Mouse (Mus musculus) liver, embryonic 13.5 days (tissue): ENCODE results near the gene Gm973. TPM values are rescaled to one million over a fixed set of nuclear protein-coding genes. Genes with fewer than 3 reads are reported as not detected.

Experiments used
- ATAC-seq: fragments of 200-750 bp; cut with Nextera tagmentation; 2 replicates; pipeline ENCODE4 v1.8.0; 2017; ENCODE audit warnings: low read depth, mild to moderate bottlenecking, moderate number of reproducible peaks, moderate library complexity
- DNase-seq: peaks from one replicate; pipeline ENCODE4 v3.0.0; 2022
- H3K27ac ChIP-seq: fragments of 300-500 bp; sonication (generic); 2 replicates; pipeline ENCODE4 v1.5.1; 2015; ENCODE audit warnings: moderate library complexity, mild to moderate bottlenecking, inconsistent platforms
- H3K27me3 ChIP-seq: fragments of 300-500 bp; sonication (generic); 2 replicates; pipeline ENCODE4 v1.6.1; 2015; ENCODE audit warnings: mild to moderate bottlenecking, inconsistent platforms
- H3K36me3 ChIP-seq: fragments of 300-500 bp; sonication (generic); 2 replicates; pipeline ENCODE4 v1.6.1; 2015; ENCODE audit warnings: mild to moderate bottlenecking, inconsistent platforms
- H3K4me1 ChIP-seq: fragments of 300-500 bp; sonication (generic); replicated peaks from 2 replicates; pipeline ENCODE4 v1.6.1; 2015; ENCODE audit warnings: inconsistent platforms
- H3K4me2 ChIP-seq: fragments of 300-500 bp; sonication (generic); 2 replicates; pipeline ENCODE4 v1.6.1; 2015; ENCODE audit warnings: inconsistent platforms, mild to moderate bottlenecking, moderate library complexity
- H3K4me3 ChIP-seq: fragments of 300-500 bp; sonication (generic); replicated peaks from 2 replicates; pipeline ENCODE4 v1.5.1; 2015; ENCODE audit warnings: mild to moderate bottlenecking, inconsistent platforms
- H3K9ac ChIP-seq: fragments of 300-500 bp; sonication (generic); 2 replicates; pipeline ENCODE4 v1.6.1; 2015; ENCODE audit warnings: mild to moderate bottlenecking, inconsistent platforms
- H3K9me3 ChIP-seq: fragments of 300-500 bp; sonication (generic); replicated peaks from 2 replicates; pipeline ENCODE4 v1.6.1; 2016; ENCODE audit warnings: inconsistent platforms
- WGBS: fragments of 180-500 bp; shearing (Covaris S2); methylation state at CpG from one replicate; pipeline ENCODE4 v1.1.7; 2015; ENCODE audit not compliant: insufficient replicate concordance; 5-methylcytosine and 5-hydroxymethylcytosine counted together
- polyA plus RNA-seq: library from polyadenylated mRNA; unstranded; fragments of >200 nt; fragmentation: Nextera tagmentation; extraction: Ambion mirVana; gene quantifications from 2 replicates; pipeline ENCODE4 v1.2.1, GENCODE M21; 2015

Gene Gm973
- polyA plus RNA-seq, 1 experiment from 2014 or later, result 0.12 TPM

GRCm38 (mm10) chr1:59482696-59483520, 33.2 kb upstream of the Gm973 start:
- Histone ChIP-seq H3K4me2 (peak overlapping the region; percentile 98), H3K27me3 (peaks cover 26% of the 10 kb centered on the region), H3K4me3 (peak overlapping the region; percentile 71), H3K36me3 (peaks cover 6% of the 10 kb centered on the region; the same call in 1 of the 2 replicates), H3K4me1 (peaks cover 68% of the 10 kb centered on the region), H3K9ac (peak overlapping the region; percentile 78), H3K27ac (peak overlapping the region; percentile 73), H3K9me3 (no peaks in the 10 kb centered on the region)
- no peak for DNase-seq
- under 1% methylated on average over 87 of the region's 88 CpGs for WGBS
- no peak for ATAC-seq

- Histone ChIP-seq H3K9me3 (no peaks in the 10 kb centered on the region), H3K4me2 (peak overlapping the region; percentile 98), H3K27me3 (peaks cover 26% of the 10 kb centered on the region), H3K4me1 (peaks cover 76% of the 10 kb centered on the region), H3K36me3 (peaks cover 6% of the 10 kb centered on the region; the same call in 1 of the 2 replicates), H3K27ac (no peak overlapping the region), H3K4me3 (peak overlapping the region; percentile 71), H3K9ac (peak overlapping the region; percentile 78)
- ATAC-seq (no peak), DNase-seq (no peak)
- 11% methylated on average over 46 of the region's 46 CpGs for WGBS
Observed at GRCm38 (mm10) chr1:59483521-59484245, 32.4 kb upstream of the Gm973 start.

DNA sequence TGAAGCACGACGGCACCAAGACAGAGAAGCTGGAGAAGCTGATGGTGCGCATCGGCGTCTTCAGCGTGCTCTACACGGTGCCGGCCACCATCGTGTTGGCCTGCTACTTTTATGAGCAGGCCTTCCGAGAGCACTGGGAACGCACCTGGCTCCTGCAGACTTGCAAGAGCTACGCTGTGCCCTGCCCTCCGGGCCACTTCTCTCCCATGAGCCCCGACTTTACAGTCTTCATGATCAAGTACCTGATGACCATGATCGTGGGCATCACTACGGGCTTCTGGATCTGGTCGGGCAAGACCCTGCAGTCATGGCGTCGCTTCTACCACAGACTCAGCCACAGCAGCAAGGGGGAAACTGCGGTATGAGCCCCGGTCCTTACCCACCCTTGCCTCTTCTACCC, 31.8 kb upstream of the Gm973 start:
- Histone ChIP-seq H3K36me3 (peaks cover 6% of the 10 kb centered on the region; the same call in 1 of the 2 replicates), H3K4me3 (peak overlapping the region; percentile 71), H3K4me1 (peaks cover 82% of the 10 kb centered on the region), H3K9ac (peak overlapping the region; percentile 78), H3K4me2 (peak overlapping the region; percentile 98), H3K9me3 (no peaks in the 10 kb centered on the region), H3K27ac (peak overlapping the region; percentile 13; the same call in 1 of the 2 replicates), H3K27me3 (peaks cover 26% of the 10 kb centered on the region)
- WGBS, result 48% methylated on average over 21 of the region's 21 CpGs
- ATAC-seq (no peak), DNase-seq (no peak)

- 49% methylated on average over 16 of the region's 16 CpGs for WGBS
- peak overlapping the region; percentile 13; the same call in 1 of the 2 replicates for H3K27ac ChIP-seq
- peaks cover 85% of the 10 kb centered on the region for H3K4me1 ChIP-seq
- ATAC-seq, result no peak
- H3K9ac ChIP-seq, result peak overlapping the region; percentile 78
- H3K4me2 ChIP-seq, result peak overlapping the region; percentile 98
- DNase-seq, result no peak
- no peaks in the 10 kb centered on the region for H3K9me3 ChIP-seq
- H3K36me3 ChIP-seq, result peaks cover 6% of the 10 kb centered on the region; the same call in 1 of the 2 replicates
- H3K4me3 ChIP-seq, result peak overlapping the region; percentile 71
- H3K27me3 ChIP-seq, result peaks cover 26% of the 10 kb centered on the region
Observed at GRCm38 (mm10) chr1:59484791-59485785, 31.0 kb upstream of the Gm973 start.

GRCm38 (mm10) chr1:59485803-59486202, 30.3 kb upstream of the Gm973 start:
- H3K36me3 ChIP-seq, result peaks cover 6% of the 10 kb centered on the region; the same call in 1 of the 2 replicates
- no peak overlapping the region for H3K27ac ChIP-seq
- ATAC-seq, result no peak
- WGBS, result 63% methylated on average over 4 of the region's 4 CpGs
- no peak for DNase-seq
- H3K9me3 ChIP-seq, result no peaks in the 10 kb centered on the region
- peak overlapping the region; percentile 98 for H3K4me2 ChIP-seq
- H3K4me1 ChIP-seq, result peaks cover 81% of the 10 kb centered on the region
- peak overlapping the region; percentile 71; the same call in 1 of the 2 replicates for H3K4me3 ChIP-seq
- H3K9ac ChIP-seq, result peak overlapping the region; percentile 78; the same call in 1 of the 2 replicates
- peaks cover 26% of the 10 kb centered on the region for H3K27me3 ChIP-seq

DNA sequence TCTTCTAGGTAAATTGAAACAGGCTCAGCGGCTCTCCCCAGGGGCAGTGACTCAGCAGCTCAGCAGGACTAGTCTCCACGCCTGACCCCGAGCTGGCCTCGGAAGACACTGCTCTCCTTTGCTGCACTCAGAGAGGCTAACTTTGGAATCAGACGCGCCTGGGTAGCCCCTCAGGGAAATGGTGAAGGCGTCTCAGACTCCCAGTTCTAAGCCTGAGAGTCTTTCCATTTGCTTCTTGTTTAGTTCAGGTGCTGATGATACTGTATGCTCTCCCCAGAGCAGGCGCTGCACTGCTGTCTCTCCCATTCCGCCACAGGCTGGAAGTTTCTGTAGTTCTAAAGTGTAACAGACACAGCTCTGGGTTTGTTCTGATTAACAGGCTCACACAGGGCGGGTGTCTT, 28.4 kb upstream of the Gm973 start:
- no peaks in the 10 kb centered on the region for H3K9me3 ChIP-seq
- no peak for DNase-seq

DNA sequence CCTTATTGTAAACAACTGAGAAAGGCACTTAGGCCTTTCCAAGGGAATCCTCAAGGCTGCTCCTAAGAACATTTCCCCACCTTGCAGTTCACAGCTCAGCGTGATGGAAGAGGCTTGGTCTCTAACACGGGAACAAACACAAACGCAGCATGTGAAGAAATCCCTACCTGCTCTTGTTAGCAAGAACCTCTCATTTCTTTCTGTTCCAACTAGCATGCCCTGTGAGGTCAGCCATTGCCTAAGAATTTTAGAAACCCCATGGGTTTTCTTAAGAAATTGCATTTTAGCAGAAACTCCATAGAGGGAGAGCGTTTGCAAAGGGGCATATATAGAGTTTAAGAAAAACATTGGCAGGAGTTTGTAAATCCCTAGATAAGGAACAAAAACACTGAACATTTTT, 27.6 kb upstream of the Gm973 start:
- H3K27me3 ChIP-seq, result peaks cover 13% of the 10 kb centered on the region
- no peak overlapping the region for H3K4me3 ChIP-seq
- no peak overlapping the region for H3K9ac ChIP-seq
- 65% methylated on average over 4 of the region's 4 CpGs for WGBS
- ATAC-seq (no peak), DNase-seq (no peak)
- peaks cover 6% of the 10 kb centered on the region; the same call in 1 of the 2 replicates for H3K36me3 ChIP-seq
- H3K4me1 ChIP-seq, result peaks cover 86% of the 10 kb centered on the region
- no peak overlapping the region for H3K27ac ChIP-seq
- H3K9me3 ChIP-seq, result no peaks in the 10 kb centered on the region
- H3K4me2 ChIP-seq, result no peak overlapping the region

More for the DNA sequence above, 28.4 kb upstream of the Gm973 start:
- peak overlapping the region; percentile 74 for H3K27ac ChIP-seq
- peak overlapping the region; percentile 59 for H3K4me2 ChIP-seq
- WGBS, result 6% methylated on average over 10 of the region's 10 CpGs
- ATAC-seq, result no peak; the same call in 1 of the 2 replicates
- peak overlapping the region; percentile 28 for H3K4me3 ChIP-seq
- H3K27me3 ChIP-seq, result peaks cover 21% of the 10 kb centered on the region
- peaks cover 6% of the 10 kb centered on the region; the same call in 1 of the 2 replicates for H3K36me3 ChIP-seq
- peaks cover 86% of the 10 kb centered on the region for H3K4me1 ChIP-seq
- H3K9ac ChIP-seq, result peak overlapping the region; percentile 35

DNA sequence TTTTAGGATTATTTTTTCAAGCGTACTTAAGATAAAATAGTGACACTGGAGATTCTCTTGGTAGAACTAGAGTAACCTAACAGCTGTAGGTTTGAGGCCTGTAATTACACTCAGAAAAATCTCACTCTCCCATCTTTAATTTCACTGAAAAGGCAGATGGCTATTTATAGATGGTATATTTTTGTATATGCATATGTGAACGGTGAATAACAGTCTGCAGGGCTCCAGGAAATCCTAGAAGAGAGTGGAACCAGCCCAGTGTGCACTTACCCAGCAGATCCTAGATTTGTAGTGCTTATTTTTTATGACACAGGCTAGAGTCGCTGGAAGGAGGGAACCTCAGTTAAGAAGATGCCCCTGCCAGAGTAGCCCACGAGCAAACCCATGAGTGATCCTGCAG, 27.1 kb upstream of the Gm973 start:
- Histone ChIP-seq H3K4me3 (no peak overlapping the region), H3K4me2 (no peak overlapping the region), H3K36me3 (peaks cover 5% of the 10 kb centered on the region; the same call in 1 of the 2 replicates), H3K9me3 (no peaks in the 10 kb centered on the region), H3K27ac (no peak overlapping the region), H3K4me1 (peaks cover 86% of the 10 kb centered on the region), H3K9ac (no peak overlapping the region), H3K27me3 (peaks cover 8% of the 10 kb centered on the region)
- WGBS, result 59% methylated on average over 4 of the region's 4 CpGs
- no peak for ATAC-seq
- no peak for DNase-seq

DNA sequence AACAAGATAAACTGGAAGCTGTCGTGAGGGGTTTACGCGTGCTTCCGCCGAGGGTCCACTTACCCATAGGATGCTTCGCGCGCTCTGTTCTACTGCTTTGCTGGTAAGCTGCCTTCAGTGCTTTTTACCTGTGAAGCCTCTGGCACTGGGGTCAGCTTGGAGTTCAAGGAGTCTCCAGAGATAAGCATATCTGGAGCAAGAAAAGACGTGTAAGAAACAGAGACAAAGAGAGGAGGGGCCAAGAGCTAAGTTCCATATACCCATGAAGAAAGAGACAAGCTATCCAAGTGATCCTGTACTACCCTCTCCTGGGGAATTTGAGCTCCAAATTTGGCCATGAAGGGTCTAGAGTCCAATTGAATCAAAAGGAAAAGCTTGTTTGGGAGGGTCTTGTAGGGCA, 24.5 kb upstream of the Gm973 start:
- Histone ChIP-seq H3K9ac (peak overlapping the region; percentile 22; the same call in 1 of the 2 replicates), H3K36me3 (no peaks in the 10 kb centered on the region), H3K27ac (peak overlapping the region; percentile 50), H3K27me3 (no peaks in the 10 kb centered on the region), H3K9me3 (no peaks in the 10 kb centered on the region), H3K4me1 (peaks cover 65% of the 10 kb centered on the region), H3K4me2 (peak overlapping the region; percentile 10), H3K4me3 (no peak overlapping the region)
- 67% methylated on average over 9 of the region's 9 CpGs for WGBS
- ATAC-seq, result peak; percentile 39
- DNase-seq, result no peak

GRCm38 (mm10) chr1:59492432-59492831, 23.6 kb upstream of the Gm973 start:
- H3K9ac ChIP-seq, result peak overlapping the region; percentile 22; the same call in 1 of the 2 replicates
- no peak overlapping the region for H3K4me3 ChIP-seq
- H3K36me3 ChIP-seq, result no peaks in the 10 kb centered on the region
- peak overlapping the region; percentile 75 for H3K27ac ChIP-seq
- DNase-seq (peak; percentile 44), ATAC-seq (peak; percentile 83)
- no peaks in the 10 kb centered on the region for H3K27me3 ChIP-seq
- no peaks in the 10 kb centered on the region for H3K9me3 ChIP-seq
- peaks cover 59% of the 10 kb centered on the region for H3K4me1 ChIP-seq
- 24% methylated on average over 4 of the region's 4 CpGs for WGBS
- peak overlapping the region; percentile 10; the same call in 1 of the 2 replicates for H3K4me2 ChIP-seq
